Mouse (Mus musculus): ENCODE measurements around the gene Tcn2. TPM values are rescaled to one million over a fixed set of nuclear protein-coding genes. Genes with fewer than 3 reads are reported as not detected.

Tcn2 gene
- polyA plus RNA-seq (2015; fragmentation: Nextera tagmentation; extraction: Ambion mirVana) = 31.1 and 31.9 TPM in 2 replicates

- under 1% methylated on average over 25 of the region's 26 CpGs for WGBS
- H3K27me3 ChIP-seq = no peaks in the 10 kb centered on the region
Observed at GRCm38 (mm10) chr11:3931511-3932211, at the start of gene Tcn2. Gene Tcn2 (minus strand): TSS chr11:3932159.

GRCm38 (mm10) chr11:3981536-3981935 is 49.6 kb upstream of the Tcn2 start:
- H3K4me1 ChIP-seq (replicated peaks) = peaks cover 18% of the 10 kb centered on the region
- ATAC-seq (ENCODE audit: low read depth) = no peak
- no peak overlapping the region for H3K4me2 ChIP-seq
- peaks cover 50% of the 10 kb centered on the region for H3K36me3 ChIP-seq
- no peaks in the 10 kb centered on the region for H3K9me3 ChIP-seq
- no peak overlapping the region for H3K4me3 ChIP-seq
- H3K27ac ChIP-seq (replicated peaks) = no peak overlapping the region
- H3K9ac ChIP-seq = no peak overlapping the region
- WGBS = 68% methylated on average over 6 of the region's 6 CpGs
- H3K27me3 ChIP-seq = peaks cover 9% of the 10 kb centered on the region

More at GRCm38 (mm10) chr11:3931511-3932211, at the start of gene Tcn2:
- Histone ChIP-seq H3K9me3 (no peaks in the 10 kb centered on the region), H3K27ac (replicated peaks) (no peak within 1 kb of the TSS), H3K4me1 (replicated peaks) (peaks cover 18% of the 10 kb centered on the region), H3K4me2 (peak within 1 kb of the TSS; percentile 68), H3K4me3 (peak within 1 kb of the TSS; percentile 44), H3K9ac (peak within 1 kb of the TSS; percentile 66), H3K36me3 (peaks cover 4% of the 10 kb centered on the region; the same call in 1 of the 2 replicates)
- peak; percentile 73; the same call in 1 of the 2 replicates for ATAC-seq (ENCODE audit: low read depth)

GRCm38 (mm10) chr11:3978421-3978820 is 46.5 kb upstream of the Tcn2 start:
- H3K4me1 ChIP-seq (replicated peaks) = peaks cover 4% of the 10 kb centered on the region
- H3K9ac ChIP-seq = no peak overlapping the region
- no peaks in the 10 kb centered on the region; the same call in 1 of the 2 replicates for H3K27me3 ChIP-seq
- no peak overlapping the region for H3K4me3 ChIP-seq
- H3K27ac ChIP-seq (replicated peaks) = no peak overlapping the region
- ATAC-seq (ENCODE audit: low read depth) = no peak
- H3K4me2 ChIP-seq = no peak overlapping the region
- no peaks in the 10 kb centered on the region for H3K9me3 ChIP-seq
- 90% methylated on average over 5 of the region's 5 CpGs for WGBS
- peaks cover 81% of the 10 kb centered on the region for H3K36me3 ChIP-seq

GRCm38 (mm10) chr11:3976678-3977077 is 44.7 kb upstream of the Tcn2 start, which contains the start of gene 4930556J24Rik:
Gene 4930556J24Rik (minus strand): TSS chr11:3976778.
- no peaks in the 10 kb centered on the region for H3K4me1 ChIP-seq (replicated peaks)
- no peaks in the 10 kb centered on the region for H3K27me3 ChIP-seq
- WGBS = 95% methylated on average over 6 of the region's 6 CpGs
- peaks cover 98% of the 10 kb centered on the region for H3K36me3 ChIP-seq
- no peak within 1 kb of the TSS for H3K4me3 ChIP-seq
- no peak within 1 kb of the TSS for H3K27ac ChIP-seq (replicated peaks)
- H3K9me3 ChIP-seq = no peaks in the 10 kb centered on the region
- no peak within 1 kb of the TSS for H3K9ac ChIP-seq
- H3K4me2 ChIP-seq = no peak within 1 kb of the TSS
- no peak for ATAC-seq (ENCODE audit: low read depth)

GRCm38 (mm10) chr11:3974311-3974710 is 42.4 kb upstream of the Tcn2 start:
- Histone ChIP-seq H3K27me3 (no peaks in the 10 kb centered on the region), H3K27ac (replicated peaks) (no peak overlapping the region), H3K4me1 (replicated peaks) (no peaks in the 10 kb centered on the region), H3K9me3 (no peaks in the 10 kb centered on the region), H3K9ac (no peak overlapping the region), H3K4me2 (no peak overlapping the region), H3K36me3 (peaks cover 100% of the 10 kb centered on the region), H3K4me3 (no peak overlapping the region)
- ATAC-seq (ENCODE audit: low read depth) = no peak
- WGBS = 57% methylated on average over 3 of the region's 3 CpGs

- H3K27me3 ChIP-seq = no peaks in the 10 kb centered on the region
- no peak overlapping the region for H3K27ac ChIP-seq (replicated peaks)
- peaks cover 98% of the 10 kb centered on the region for H3K36me3 ChIP-seq
- H3K4me2 ChIP-seq = no peak overlapping the region
- ATAC-seq (ENCODE audit: low read depth) = no peak
- H3K4me3 ChIP-seq = no peak overlapping the region
- 93% methylated on average over 7 of the region's 7 CpGs for WGBS
- no peak overlapping the region for H3K9ac ChIP-seq
- no peaks in the 10 kb centered on the region for H3K9me3 ChIP-seq
- no peaks in the 10 kb centered on the region for H3K4me1 ChIP-seq (replicated peaks)
Observed at GRCm38 (mm10) chr11:3973081-3973480, 41.1 kb upstream of the Tcn2 start.

- ATAC-seq (ENCODE audit: low read depth) = no peak
- Histone ChIP-seq H3K9ac (no peak overlapping the region), H3K27ac (replicated peaks) (no peak overlapping the region), H3K9me3 (no peaks in the 10 kb centered on the region), H3K36me3 (peaks cover 71% of the 10 kb centered on the region), H3K4me1 (replicated peaks) (peaks cover 12% of the 10 kb centered on the region), H3K27me3 (no peaks in the 10 kb centered on the region), H3K4me2 (no peak overlapping the region), H3K4me3 (no peak overlapping the region)
- WGBS = 96% methylated on average over 7 of the region's 7 CpGs
Observed at GRCm38 (mm10) chr11:3970361-3970760, 38.4 kb upstream of the Tcn2 start.

- Histone ChIP-seq H3K4me1 (replicated peaks) (peaks cover 18% of the 10 kb centered on the region), H3K4me2 (no peak overlapping the region), H3K9me3 (no peaks in the 10 kb centered on the region), H3K4me3 (no peak overlapping the region), H3K27ac (replicated peaks) (no peak overlapping the region), H3K9ac (no peak overlapping the region), H3K36me3 (peaks cover 66% of the 10 kb centered on the region), H3K27me3 (no peaks in the 10 kb centered on the region)
- ATAC-seq (ENCODE audit: low read depth) = no peak
- 81% methylated on average over 3 of the region's 3 CpGs for WGBS
Observed at GRCm38 (mm10) chr11:3969837-3970236, 37.9 kb upstream of the Tcn2 start.

- no peak for ATAC-seq (ENCODE audit: low read depth)
- peak overlapping the region; percentile 73 for H3K4me2 ChIP-seq
- H3K9me3 ChIP-seq = no peaks in the 10 kb centered on the region
- no peak overlapping the region for H3K27ac ChIP-seq (replicated peaks)
- WGBS = 14% methylated on average over 11 of the region's 11 CpGs
- peaks cover 13% of the 10 kb centered on the region for H3K36me3 ChIP-seq
- peaks cover 28% of the 10 kb centered on the region for H3K4me1 ChIP-seq (replicated peaks)
- H3K27me3 ChIP-seq = no peaks in the 10 kb centered on the region
- peak overlapping the region; percentile 74 for H3K4me3 ChIP-seq
- H3K9ac ChIP-seq = peak overlapping the region; percentile 79
Observed at GRCm38 (mm10) chr11:3964416-3965172, 32.6 kb upstream of the Tcn2 start.

GRCm38 (mm10) chr11:3963610-3964415 is 31.9 kb upstream of the Tcn2 start, which contains the start of gene Pes1:
Gene Pes1 (plus strand): TSS chr11:3963975.
- Histone ChIP-seq H3K4me3 (peak within 1 kb of the TSS; percentile 74), H3K36me3 (peaks cover 6% of the 10 kb centered on the region), H3K27ac (replicated peaks) (peak within 1 kb of the TSS; percentile 35; the same call in 1 of the 2 replicates), H3K9me3 (no peaks in the 10 kb centered on the region), H3K9ac (peak within 1 kb of the TSS; percentile 79), H3K27me3 (no peaks in the 10 kb centered on the region), H3K4me2 (peak within 1 kb of the TSS; percentile 73), H3K4me1 (replicated peaks) (peaks cover 28% of the 10 kb centered on the region)
- ATAC-seq (ENCODE audit: low read depth) = peak; percentile 95
- WGBS = under 1% methylated on average over 31 of the region's 31 CpGs

- 0 out of 2 replicates have a peak, but pooled peaks have one; percentile 15 for ATAC-seq (ENCODE audit: low read depth)
- 81% methylated on average over 10 of the region's 10 CpGs for WGBS
- Histone ChIP-seq H3K27me3 (no peaks in the 10 kb centered on the region), H3K4me2 (peak overlapping the region; percentile 73), H3K36me3 (peaks cover 1% of the 10 kb centered on the region), H3K9me3 (no peaks in the 10 kb centered on the region), H3K9ac (0 out of 2 replicates have a peak overlapping the region, but pooled peaks have one; percentile 6), H3K4me3 (peak overlapping the region; percentile 74), H3K27ac (replicated peaks) (peak overlapping the region; percentile 35; the same call in 1 of the 2 replicates), H3K4me1 (replicated peaks) (peaks cover 28% of the 10 kb centered on the region)
Observed at GRCm38 (mm10) chr11:3963155-3963554, 31.2 kb upstream of the Tcn2 start.
